Mouse (Mus musculus): ENCODE data around the gene Rbm4b.

DNA sequence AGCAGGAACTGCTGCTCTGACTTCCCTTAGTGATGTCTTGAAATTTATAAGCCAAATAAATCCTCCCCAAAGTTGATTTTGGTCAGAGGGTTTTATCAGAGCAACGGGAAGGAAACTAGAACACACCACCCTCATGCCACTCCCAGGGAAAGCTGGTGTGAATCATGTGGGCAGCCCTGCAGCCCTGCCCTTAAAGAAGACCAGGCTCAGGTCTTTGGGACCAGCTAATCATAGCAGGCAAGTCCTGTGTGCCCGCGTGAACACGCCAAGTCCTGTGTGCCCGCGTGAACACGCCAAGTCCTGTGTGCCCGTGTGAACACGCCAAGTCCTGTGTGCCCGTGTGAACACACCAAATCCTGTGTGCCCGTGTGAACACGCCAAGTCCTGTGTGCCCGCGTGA, 39.5 kb upstream of the Rbm4b start:
- TF ChIP-seq CTCF (IDR thresholded peaks at IDR 0.05; ENCODE audit: borderline replicate concordance, insufficient read depth, low read length) (no peak), POLR2A (IDR thresholded peaks at IDR 0.05; ENCODE audit: low read depth, low read length) (no peak)
